Mouse (Mus musculus): ENCODE measurements around the gene Maml3. TPM values are rescaled to one million over a fixed set of nuclear protein-coding genes. Genes with fewer than 3 reads are reported as not detected.

Gene Maml3
- polyA plus RNA-seq, 1 experiment: 2.2 TPM

DNA sequence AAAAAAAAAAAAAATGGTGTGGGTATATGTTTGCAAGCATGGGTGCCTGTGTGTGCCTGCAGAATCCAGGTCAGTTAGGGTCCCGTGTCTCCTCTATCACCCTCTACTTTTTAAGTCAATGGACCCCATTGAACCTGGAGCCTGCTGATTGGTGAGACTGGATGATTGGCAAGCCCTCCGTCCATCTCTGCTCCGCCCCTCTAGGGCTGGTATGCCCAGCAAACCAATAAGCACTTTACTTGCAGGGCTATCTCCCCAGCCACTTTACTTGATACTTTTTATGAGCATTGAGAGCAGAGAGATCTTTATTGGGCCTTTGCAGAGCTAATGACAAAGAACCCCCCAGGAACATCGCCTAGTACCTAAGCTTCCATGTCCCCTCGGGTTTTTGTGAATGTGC lies 390.4 kb downstream of the Maml3 start:
- Histone ChIP-seq H3K27me3 (ENCODE audit: control insufficient read depth, insufficient read depth, insufficient read length) (no peaks in the 10 kb centered on the region), H3ac (ENCODE audit: control insufficient read depth, insufficient read length, low read depth) (no peak overlapping the region), H3K79me2 (ENCODE audit: control insufficient read depth, insufficient read depth) (no peaks in the 10 kb centered on the region), H3K79me3 (ENCODE audit: low read depth) (no peaks in the 10 kb centered on the region), H3K4me3 (ENCODE audit: insufficient read depth, poor library complexity, severe bottlenecking) (no peak overlapping the region), H3K36me3 (ENCODE audit: control insufficient read depth, insufficient read depth) (no peaks in the 10 kb centered on the region)
- TF ChIP-seq USF1 (IDR thresholded peaks at IDR 0.05; ENCODE audit: low read depth): no peak
- no peak for TF ChIP-seq FOSL1 (IDR thresholded peaks at IDR 0.05; ENCODE audit: insufficient read depth, low read length, poor library complexity, severe bottlenecking)
- no peak for TF ChIP-seq CTCF (IDR thresholded peaks at IDR 0.05; ENCODE audit: control insufficient read depth, insufficient read depth, insufficient read length)
- no peak for TF ChIP-seq MAX (IDR thresholded peaks at IDR 0.05)
- no peak for TF ChIP-seq MYOD1 (IDR thresholded peaks at IDR 0.05; ENCODE audit: control insufficient read depth, insufficient read length, low read depth)
- no peak for TF ChIP-seq MYOG (IDR thresholded peaks at IDR 0.05; ENCODE audit: control insufficient read depth, extremely low read depth, insufficient read length)
- TF ChIP-seq CEBPB (IDR thresholded peaks at IDR 0.05; ENCODE audit: low read depth): no peak

DNA sequence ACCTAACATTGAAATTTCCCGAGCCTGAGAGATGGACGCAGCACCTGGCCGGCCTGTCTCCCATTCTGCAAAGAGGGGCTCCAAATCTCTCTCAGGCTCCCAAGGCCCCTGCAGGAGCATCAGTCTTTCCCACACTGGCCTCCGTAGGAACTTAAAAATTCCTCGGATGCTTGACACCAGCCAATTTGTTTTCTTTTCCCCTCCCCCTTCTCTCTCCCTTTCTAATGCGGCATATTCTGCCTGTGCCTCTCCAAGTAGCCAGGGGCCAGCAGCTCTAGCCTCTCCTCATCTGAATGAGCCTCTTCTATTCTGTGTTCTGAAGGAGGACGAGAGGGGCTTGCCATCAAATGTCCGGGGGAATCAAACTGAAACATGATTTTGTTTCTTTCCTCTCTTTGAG lies 391.6 kb downstream of the Maml3 start:
- no peak overlapping the region for H3K4me3 ChIP-seq (ENCODE audit: insufficient read depth, poor library complexity, severe bottlenecking)
- H3K36me3 ChIP-seq (ENCODE audit: control insufficient read depth, insufficient read depth): no peaks in the 10 kb centered on the region
- TF ChIP-seq MAX (IDR thresholded peaks at IDR 0.05) (no peak), FOSL1 (IDR thresholded peaks at IDR 0.05; ENCODE audit: insufficient read depth, low read length, poor library complexity, severe bottlenecking) (no peak)
- H3K79me3 ChIP-seq (ENCODE audit: low read depth): no peaks in the 10 kb centered on the region
- no peaks in the 10 kb centered on the region for H3K27me3 ChIP-seq (ENCODE audit: control insufficient read depth, insufficient read depth, insufficient read length)
- H3ac ChIP-seq (ENCODE audit: control insufficient read depth, insufficient read length, low read depth): no peak overlapping the region
- no peaks in the 10 kb centered on the region for H3K79me2 ChIP-seq (ENCODE audit: control insufficient read depth, insufficient read depth)

- Histone ChIP-seq H3K79me3 (ENCODE audit: low read depth) (no peaks in the 10 kb centered on the region), H3K36me3 (ENCODE audit: control insufficient read depth, insufficient read depth) (no peaks in the 10 kb centered on the region), H3K79me2 (ENCODE audit: control insufficient read depth, insufficient read depth) (no peaks in the 10 kb centered on the region), H3K27me3 (ENCODE audit: control insufficient read depth, insufficient read depth, insufficient read length) (no peaks in the 10 kb centered on the region), H3K4me3 (ENCODE audit: insufficient read depth, poor library complexity, severe bottlenecking) (no peak overlapping the region), H3ac (ENCODE audit: control insufficient read depth, insufficient read length, low read depth) (no peak overlapping the region)
- TF ChIP-seq CEBPB (IDR thresholded peaks at IDR 0.05; ENCODE audit: low read depth): no peak
- TF ChIP-seq MYOD1 (IDR thresholded peaks at IDR 0.05; ENCODE audit: control insufficient read depth, insufficient read length, low read depth): no peak
- TF ChIP-seq FOSL1 (IDR thresholded peaks at IDR 0.05; ENCODE audit: insufficient read depth, low read length, poor library complexity, severe bottlenecking): no peak
- no peak for TF ChIP-seq MAX (IDR thresholded peaks at IDR 0.05)
- TF ChIP-seq MYOG (IDR thresholded peaks at IDR 0.05; ENCODE audit: control insufficient read depth, extremely low read depth, insufficient read length): no peak
- no peak for TF ChIP-seq USF1 (IDR thresholded peaks at IDR 0.05; ENCODE audit: low read depth)
- TF ChIP-seq CTCF (IDR thresholded peaks at IDR 0.05; ENCODE audit: control insufficient read depth, insufficient read depth, insufficient read length): no peak
These were observed 392.5 kb downstream of the Maml3 start for GRCm38 (mm10) chr3:51712382-51712781.

DNA sequence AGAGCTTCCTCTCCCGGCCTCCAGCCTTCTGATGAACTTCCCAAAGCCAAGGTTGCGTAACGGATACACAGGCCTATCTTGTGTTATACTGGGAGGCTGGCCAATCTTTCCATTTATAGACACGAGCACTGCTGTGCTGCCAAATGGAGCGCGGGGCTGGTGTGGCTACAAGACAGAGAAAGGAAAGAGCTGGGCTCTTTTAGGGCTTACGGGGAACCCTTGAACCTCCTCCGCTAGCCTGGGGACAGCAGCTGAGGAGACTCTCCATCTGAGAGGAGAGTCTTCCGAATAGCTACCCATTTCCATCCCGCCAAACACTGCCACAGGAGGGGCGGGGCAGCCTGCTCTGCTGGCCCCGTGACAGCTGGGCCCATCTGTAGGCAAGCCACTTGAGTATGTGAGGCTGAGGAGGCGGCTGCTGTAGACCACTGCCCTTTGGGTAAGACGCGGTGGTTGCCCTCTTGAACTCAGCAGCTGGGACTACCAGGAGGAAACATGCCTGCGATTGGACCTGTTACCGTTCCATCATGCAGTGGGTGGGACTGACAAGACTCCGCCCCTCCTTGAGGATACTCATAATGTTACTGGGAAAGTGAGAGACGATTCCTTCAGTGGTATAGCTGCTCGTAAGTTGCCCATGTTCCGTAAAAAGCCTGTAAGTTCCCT lies 396.0 kb downstream of the Maml3 start:
- H3K4me3 ChIP-seq (ENCODE audit: insufficient read depth, poor library complexity, severe bottlenecking): no peak overlapping the region

GRCm38 (mm10) chr3:51708375-51708745 lies 396.5 kb downstream of the Maml3 start:
- Histone ChIP-seq H3K36me3 (ENCODE audit: control insufficient read depth, insufficient read depth) (no peaks in the 10 kb centered on the region), H3K79me3 (ENCODE audit: low read depth) (no peaks in the 10 kb centered on the region), H3K27me3 (ENCODE audit: control insufficient read depth, insufficient read depth, insufficient read length) (no peaks in the 10 kb centered on the region), H3K4me3 (ENCODE audit: insufficient read depth, poor library complexity, severe bottlenecking) (no peak overlapping the region), H3ac (ENCODE audit: control insufficient read depth, insufficient read length, low read depth) (no peak overlapping the region), H3K79me2 (ENCODE audit: control insufficient read depth, insufficient read depth) (no peaks in the 10 kb centered on the region)
- no peak for TF ChIP-seq FOSL1 (IDR thresholded peaks at IDR 0.05; ENCODE audit: insufficient read depth, low read length, poor library complexity, severe bottlenecking)
- TF ChIP-seq USF1 (IDR thresholded peaks at IDR 0.05; ENCODE audit: low read depth): no peak
- TF ChIP-seq CTCF (IDR thresholded peaks at IDR 0.05; ENCODE audit: control insufficient read depth, insufficient read depth, insufficient read length): no peak
- TF ChIP-seq MYOD1 (IDR thresholded peaks at IDR 0.05; ENCODE audit: control insufficient read depth, insufficient read length, low read depth): no peak
- TF ChIP-seq CEBPB (IDR thresholded peaks at IDR 0.05; ENCODE audit: low read depth): no peak
- no peak for TF ChIP-seq MYOG (IDR thresholded peaks at IDR 0.05; ENCODE audit: control insufficient read depth, extremely low read depth, insufficient read length)
- TF ChIP-seq MAX (IDR thresholded peaks at IDR 0.05): no peak

More for the DNA sequence above, 396.0 kb downstream of the Maml3 start:
- no peaks in the 10 kb centered on the region for H3K27me3 ChIP-seq (ENCODE audit: control insufficient read depth, insufficient read depth, insufficient read length)
- H3K36me3 ChIP-seq (ENCODE audit: control insufficient read depth, insufficient read depth): no peaks in the 10 kb centered on the region
- H3ac ChIP-seq (ENCODE audit: control insufficient read depth, insufficient read length, low read depth): no peak overlapping the region
- H3K79me3 ChIP-seq (ENCODE audit: low read depth): no peaks in the 10 kb centered on the region
- H3K79me2 ChIP-seq (ENCODE audit: control insufficient read depth, insufficient read depth): no peaks in the 10 kb centered on the region
- TF ChIP-seq MYOD1 (IDR thresholded peaks at IDR 0.05; ENCODE audit: control insufficient read depth, insufficient read length, low read depth): no peak
- peak; percentile 95 for TF ChIP-seq CEBPB (IDR thresholded peaks at IDR 0.05; ENCODE audit: low read depth)

- H3K36me3 ChIP-seq (ENCODE audit: control insufficient read depth, insufficient read depth): no peaks in the 10 kb centered on the region
- H3ac ChIP-seq (ENCODE audit: control insufficient read depth, insufficient read length, low read depth): no peak overlapping the region
- no peak overlapping the region for H3K4me3 ChIP-seq (ENCODE audit: insufficient read depth, poor library complexity, severe bottlenecking)
- TF ChIP-seq FOSL1 (IDR thresholded peaks at IDR 0.05; ENCODE audit: insufficient read depth, low read length, poor library complexity, severe bottlenecking) (no peak), MYOG (IDR thresholded peaks at IDR 0.05; ENCODE audit: control insufficient read depth, extremely low read depth, insufficient read length) (no peak), CTCF (IDR thresholded peaks at IDR 0.05; ENCODE audit: control insufficient read depth, insufficient read depth, insufficient read length) (no peak), CEBPB (IDR thresholded peaks at IDR 0.05; ENCODE audit: low read depth) (no peak), MYOD1 (IDR thresholded peaks at IDR 0.05; ENCODE audit: control insufficient read depth, insufficient read length, low read depth) (no peak), MAX (IDR thresholded peaks at IDR 0.05) (no peak), USF1 (IDR thresholded peaks at IDR 0.05; ENCODE audit: low read depth) (no peak)
- no peaks in the 10 kb centered on the region for H3K79me2 ChIP-seq (ENCODE audit: control insufficient read depth, insufficient read depth)
- no peaks in the 10 kb centered on the region for H3K27me3 ChIP-seq (ENCODE audit: control insufficient read depth, insufficient read depth, insufficient read length)
- no peaks in the 10 kb centered on the region for H3K79me3 ChIP-seq (ENCODE audit: low read depth)
These were observed 399.7 kb downstream of the Maml3 start for GRCm38 (mm10) chr3:51705220-51705619.

All from C2C12 (cell line).